Mouse (Mus musculus) hindbrain, embryonic 15.5 days (tissue): ENCODE results near the gene I830077J02Rik. TPM values are rescaled to one million over a fixed set of nuclear protein-coding genes. Genes with fewer than 3 reads are reported as not detected.

Experiments
- ATAC-seq: fragments of 200-750 bp; cut with Nextera tagmentation; 2 replicates; pipeline ENCODE4 v1.8.0; 2017; ENCODE audit warnings: low read depth, moderate number of reproducible peaks, moderate TSS enrichment; ENCODE audit not compliant: low FRiP score
- H3K27ac ChIP-seq: fragments of 300-500 bp; sonication (generic); replicated peaks from 2 replicates; pipeline ENCODE4 v1.5.1; 2015; ENCODE audit warnings: mild to moderate bottlenecking, inconsistent platforms
- H3K27me3 ChIP-seq: fragments of 300-500 bp; sonication (generic); 2 replicates; pipeline ENCODE4 v1.6.1; 2015; ENCODE audit warnings: control low read depth, inconsistent platforms
- H3K36me3 ChIP-seq: fragments of 300-500 bp; sonication (generic); 2 replicates; pipeline ENCODE4 v1.6.1; 2015; ENCODE audit warnings: control low read depth, inconsistent platforms
- H3K4me1 ChIP-seq: fragments of 300-500 bp; sonication (generic); replicated peaks from 2 replicates; pipeline ENCODE4 v1.6.1; 2015; ENCODE audit warnings: control low read depth, inconsistent platforms
- H3K4me2 ChIP-seq: fragments of 300-500 bp; sonication (generic); 2 replicates; pipeline ENCODE4 v1.6.1; 2015; ENCODE audit warnings: moderate library complexity, mild to moderate bottlenecking, inconsistent platforms
- H3K4me3 ChIP-seq: fragments of 300-500 bp; sonication (generic); 2 replicates; pipeline ENCODE4 v1.5.1; 2015; ENCODE audit warnings: mild to moderate bottlenecking, inconsistent platforms
- H3K9ac ChIP-seq: fragments of 300-500 bp; sonication (generic); 2 replicates; pipeline ENCODE4 v1.6.1; 2015; ENCODE audit warnings: inconsistent platforms
- H3K9me3 ChIP-seq: fragments of 300-500 bp; sonication (generic); 2 replicates; pipeline ENCODE4 v1.6.1; 2016; ENCODE audit warnings: control low read depth, inconsistent platforms
- WGBS: fragments of 180-500 bp; shearing (Covaris S2); methylation state at CpG from one replicate; pipeline ENCODE4 v1.1.7; 2015; 5-methylcytosine and 5-hydroxymethylcytosine counted together
- polyA plus RNA-seq: library from polyadenylated mRNA; unstranded; fragments of >200 nt; fragmentation: Nextera tagmentation; extraction: Ambion mirVana; gene quantifications from 2 replicates; pipeline ENCODE4 v1.2.1, GENCODE M21; 2015

Gene I830077J02Rik
- 0.17 and 0.25 TPM in 2 replicates for polyA plus RNA-seq

GRCm38 (mm10) chr3:105932240-105933071 is at the start of gene I830077J02Rik:
Gene I830077J02Rik, minus strand, starts transcription at chr3:105932664.
- H3K9ac ChIP-seq, result no peak within 1 kb of the TSS
- no peak for ATAC-seq
- H3K27ac ChIP-seq, result no peak within 1 kb of the TSS
- H3K4me3 ChIP-seq, result no peak within 1 kb of the TSS
- no peaks in the 10 kb centered on the region for H3K27me3 ChIP-seq
- 0 out of 2 replicates have a peak, but pooled peaks cover 2% of the 10 kb centered on the region for H3K36me3 ChIP-seq
- 87% methylated on average over 8 of the region's 8 CpGs for WGBS
- H3K4me2 ChIP-seq, result no peak within 1 kb of the TSS
- H3K4me1 ChIP-seq, result no peaks in the 10 kb centered on the region
- H3K9me3 ChIP-seq, result no peaks in the 10 kb centered on the region

- 86% methylated on average over 2 of the region's 2 CpGs for WGBS
- no peak for ATAC-seq
- no peak overlapping the region for H3K27ac ChIP-seq
- peaks cover 13% of the 10 kb centered on the region for H3K36me3 ChIP-seq
- no peak overlapping the region for H3K4me3 ChIP-seq
- H3K9me3 ChIP-seq, result no peaks in the 10 kb centered on the region
- no peaks in the 10 kb centered on the region for H3K4me1 ChIP-seq
- no peaks in the 10 kb centered on the region for H3K27me3 ChIP-seq
- H3K4me2 ChIP-seq, result no peak overlapping the region
- H3K9ac ChIP-seq, result no peak overlapping the region
These were observed 41.7 kb upstream of the I830077J02Rik start for GRCm38 (mm10) chr3:105974174-105974573.

- Histone ChIP-seq H3K4me3 (no peak within 1 kb of the TSS), H3K27ac (no peak within 1 kb of the TSS), H3K4me2 (no peak within 1 kb of the TSS), H3K9ac (no peak within 1 kb of the TSS), H3K4me1 (no peaks in the 10 kb centered on the region), H3K9me3 (no peaks in the 10 kb centered on the region), H3K36me3 (peaks cover 21% of the 10 kb centered on the region), H3K27me3 (no peaks in the 10 kb centered on the region)
- no peak for ATAC-seq
- 73% methylated on average over 3 of the region's 3 CpGs for WGBS
These were observed 40.9 kb upstream of the I830077J02Rik start, which contains the start of gene Ovgp1 for GRCm38 (mm10) chr3:105973411-105973810. Gene Ovgp1, plus strand, starts transcription at chr3:105973711.

GRCm38 (mm10) chr3:105971831-105972446 is 39.5 kb upstream of the I830077J02Rik start:
- ATAC-seq, result no peak; the same call in 1 of the 2 replicates
- 87% methylated on average over 5 of the region's 5 CpGs for WGBS
- no peak overlapping the region for H3K27ac ChIP-seq

GRCm38 (mm10) chr3:105960700-105961099 is 28.2 kb upstream of the I830077J02Rik start:
- WGBS, result 96% methylated on average over 2 of the region's 2 CpGs
- peak overlapping the region; percentile 89 for H3K4me3 ChIP-seq
- H3K27me3 ChIP-seq, result no peaks in the 10 kb centered on the region
- H3K9me3 ChIP-seq, result no peaks in the 10 kb centered on the region
- peak overlapping the region; percentile 94 for H3K4me2 ChIP-seq
- H3K27ac ChIP-seq, result no peak overlapping the region
- no peak overlapping the region for H3K9ac ChIP-seq
- peaks cover 47% of the 10 kb centered on the region for H3K36me3 ChIP-seq
- H3K4me1 ChIP-seq, result peaks cover 39% of the 10 kb centered on the region
- no peak for ATAC-seq

More at GRCm38 (mm10) chr3:105971831-105972446, 39.5 kb upstream of the I830077J02Rik start:
- Histone ChIP-seq H3K36me3 (peaks cover 34% of the 10 kb centered on the region), H3K9me3 (no peaks in the 10 kb centered on the region), H3K27me3 (no peaks in the 10 kb centered on the region), H3K4me3 (no peak overlapping the region), H3K4me1 (no peaks in the 10 kb centered on the region), H3K4me2 (no peak overlapping the region), H3K9ac (no peak overlapping the region)

- Histone ChIP-seq H3K4me3 (peak within 1 kb of the TSS; percentile 89), H3K9ac (peak within 1 kb of the TSS; percentile 95), H3K27ac (peak within 1 kb of the TSS; percentile 95), H3K4me1 (peaks cover 39% of the 10 kb centered on the region), H3K27me3 (no peaks in the 10 kb centered on the region), H3K4me2 (peak within 1 kb of the TSS; percentile 94), H3K36me3 (peaks cover 43% of the 10 kb centered on the region), H3K9me3 (no peaks in the 10 kb centered on the region)
- 4% methylated on average over 6 of the region's 6 CpGs for WGBS
- no peak for ATAC-seq
These were observed 27.5 kb upstream of the I830077J02Rik start, which contains the start of gene Atp5f1 for GRCm38 (mm10) chr3:105959999-105960398. Gene Atp5f1, minus strand, starts transcription at chr3:105960099.

- Histone ChIP-seq H3K4me1 (peaks cover 39% of the 10 kb centered on the region), H3K36me3 (peaks cover 42% of the 10 kb centered on the region), H3K9me3 (no peaks in the 10 kb centered on the region), H3K4me2 (peak overlapping the region; percentile 94), H3K9ac (peak overlapping the region; percentile 95), H3K27me3 (no peaks in the 10 kb centered on the region), H3K4me3 (peak overlapping the region; percentile 89), H3K27ac (peak overlapping the region; percentile 95)
- ATAC-seq, result peak; percentile 78
- WGBS, result 1% methylated on average over 26 of the region's 26 CpGs
These were observed 27.1 kb upstream of the I830077J02Rik start for GRCm38 (mm10) chr3:105959585-105959984.

GRCm38 (mm10) chr3:105958974-105959580 is 26.6 kb upstream of the I830077J02Rik start, which contains the start of gene Wdr77:
Gene Wdr77, plus strand, starts transcription at chr3:105959369.
- H3K9ac ChIP-seq, result peak within 1 kb of the TSS; percentile 95
- peaks cover 39% of the 10 kb centered on the region for H3K4me1 ChIP-seq
- WGBS, result 1% methylated on average over 51 of the region's 52 CpGs

GRCm38 (mm10) chr3:105958204-105958603 is 25.7 kb upstream of the I830077J02Rik start:
- no peak for ATAC-seq
- H3K27ac ChIP-seq, result peak overlapping the region; percentile 95
- peak overlapping the region; percentile 89 for H3K4me3 ChIP-seq
- H3K36me3 ChIP-seq, result peaks cover 37% of the 10 kb centered on the region
- WGBS, result 44% methylated on average over 5 of the region's 5 CpGs
- H3K9me3 ChIP-seq, result no peaks in the 10 kb centered on the region
- H3K9ac ChIP-seq, result peak overlapping the region; percentile 95
- H3K27me3 ChIP-seq, result no peaks in the 10 kb centered on the region
- H3K4me1 ChIP-seq, result peaks cover 39% of the 10 kb centered on the region
- peak overlapping the region; percentile 63 for H3K4me2 ChIP-seq

More at GRCm38 (mm10) chr3:105958974-105959580, 26.6 kb upstream of the I830077J02Rik start, which contains the start of gene Wdr77:
- H3K4me2 ChIP-seq, result peak within 1 kb of the TSS; percentile 94
- H3K36me3 ChIP-seq, result peaks cover 40% of the 10 kb centered on the region
- H3K27ac ChIP-seq, result peak within 1 kb of the TSS; percentile 95
- H3K27me3 ChIP-seq, result no peaks in the 10 kb centered on the region
- peak within 1 kb of the TSS; percentile 89 for H3K4me3 ChIP-seq
- no peaks in the 10 kb centered on the region for H3K9me3 ChIP-seq
- ATAC-seq, result peak; percentile 97

- 96% methylated on average over 1 of the region's 1 CpGs for WGBS
These were observed 24.8 kb upstream of the I830077J02Rik start for GRCm38 (mm10) chr3:105957235-105957634.

GRCm38 (mm10) chr3:105951348-105951747 is 18.9 kb upstream of the I830077J02Rik start:
- 93% methylated on average over 7 of the region's 7 CpGs for WGBS
- Histone ChIP-seq H3K4me1 (peaks cover 1% of the 10 kb centered on the region; the same call in 1 of the 2 replicates), H3K36me3 (peaks cover 74% of the 10 kb centered on the region), H3K4me2 (no peak overlapping the region), H3K27ac (no peak overlapping the region), H3K9me3 (no peaks in the 10 kb centered on the region), H3K27me3 (no peaks in the 10 kb centered on the region), H3K9ac (no peak overlapping the region), H3K4me3 (no peak overlapping the region)
- ATAC-seq, result no peak

More at GRCm38 (mm10) chr3:105957235-105957634, 24.8 kb upstream of the I830077J02Rik start:
- peaks cover 37% of the 10 kb centered on the region for H3K36me3 ChIP-seq
- no peaks in the 10 kb centered on the region for H3K27me3 ChIP-seq
- no peak overlapping the region for H3K4me3 ChIP-seq
- H3K9me3 ChIP-seq, result no peaks in the 10 kb centered on the region
- peaks cover 39% of the 10 kb centered on the region for H3K4me1 ChIP-seq
- H3K4me2 ChIP-seq, result peak overlapping the region; percentile 63
- no peak for ATAC-seq
- no peak overlapping the region for H3K27ac ChIP-seq
- peak overlapping the region; percentile 16; the same call in 1 of the 2 replicates for H3K9ac ChIP-seq
